ENCODE assay signal across 15 mouse cellular contexts in genomic region chr3:34638344-34638743, GRCm38 (mm10). TPM values are rescaled to one million over a fixed set of nuclear protein-coding genes. Genes with fewer than 3 reads are reported as not detected.
A peak's percentile ranks its signal among the peaks of the same experiment; 100 is the strongest.
DNase-seq lines count a peak whose midpoint lies in the region; ATAC-seq and TF ChIP-seq lines count a peak whose summit lies in the region.
"Had no signal": no experiment of that assay in that cellular context is flagged by ENCODE, and none has a peak within 500 bp of the region (broad histone marks: within the 10 kb centered on the region; RNA-seq: fewer than 3 reads in every experiment).

No protein-coding gene starts in this region.

- H3K27me3 ChIP-seq in forebrain, postnatal 0 days (ENCODE audit: insufficient read depth, low read length) = no peaks in the 10 kb centered on the region
- peaks cover 11% of the 10 kb centered on the region for H3K27me3 ChIP-seq in midbrain, embryonic 15.5 days (replicated peaks)
- H3K27me3 ChIP-seq: CH12.LX had no signal

- 5% methylated on average over 13 of the region's 13 CpGs for WGBS in forebrain, postnatal 0 days
- WGBS in midbrain, embryonic 15.5 days = 2% methylated on average over 13 of the region's 13 CpGs

- TF ChIP-seq CTCF in forebrain, postnatal 0 days (IDR thresholded peaks at IDR 0.05; ENCODE audit: low read depth) = no peak

- H3K9me3 ChIP-seq in forebrain, postnatal 0 days (ENCODE audit: low read length) = no peaks in the 10 kb centered on the region
- H3K9me3 ChIP-seq in midbrain, embryonic 15.5 days = no peaks in the 10 kb centered on the region
- H3K9me3 ChIP-seq: limb, embryonic 10.5 days; lung, embryonic 15.5 days had no signal

- ATAC-seq in forebrain, postnatal 0 days = peak; percentile 2; the same call in 1 of the 2 replicates
- ATAC-seq in midbrain, embryonic 15.5 days (replicated peaks) = peak; percentile 38

- H3K4me1 ChIP-seq in forebrain, postnatal 0 days (ENCODE audit: insufficient read depth) = no peaks in the 10 kb centered on the region
- peaks cover 38% of the 10 kb centered on the region for H3K4me1 ChIP-seq in midbrain, embryonic 15.5 days

- H3K27ac ChIP-seq in forebrain, postnatal 0 days (ENCODE audit: low read depth, low read length) = peak overlapping the region; percentile 86
- H3K27ac ChIP-seq in midbrain, embryonic 15.5 days = peak overlapping the region; percentile 81
- H3K27ac ChIP-seq: limb, embryonic 10.5 days; lung, embryonic 15.5 days had no signal

- peak overlapping the region; percentile 63 for H3K4me2 ChIP-seq in forebrain, postnatal 0 days (ENCODE audit: low read depth)
- peak overlapping the region; percentile 54 for H3K4me2 ChIP-seq in midbrain, embryonic 15.5 days
- H3K4me2 ChIP-seq: lung, embryonic 15.5 days had no signal

- peak; percentile 39 for DNase-seq in brain, adult 2 months (ENCODE audit: low read depth, low spot score)
- DNase-seq in embryo, embryonic 9.5 days (ENCODE audit: extremely low spot score) = peak; percentile 55
- DNase-seq in forebrain, postnatal 0 days = peak; percentile 64
- DNase-seq in kidney, adult 18-20 months = no peak
- DNase-seq in ovary, postnatal 36 days (ENCODE audit: low spot score) = no peak
- DNase-seq in adrenal gland, postnatal 10 days = no peak
- no peak for DNase-seq in ovary, postnatal 14 days (ENCODE audit: low spot score)
- DNase-seq: gastrocnemius, postnatal 14 days; kidney, postnatal 4 days had no signal

- H3K9ac ChIP-seq in forebrain, postnatal 0 days = peak overlapping the region; percentile 55
- peak overlapping the region; percentile 17; the same call in 1 of the 2 replicates for H3K9ac ChIP-seq in midbrain, embryonic 15.5 days
- H3K9ac ChIP-seq: lung, embryonic 15.5 days had no signal

- H3K4me3 ChIP-seq in forebrain, postnatal 0 days (ENCODE audit: low read depth, low read length) = peak overlapping the region; percentile 40
- H3K4me3 ChIP-seq in midbrain, embryonic 15.5 days = peak overlapping the region; percentile 27
- H3K4me3 ChIP-seq: limb, embryonic 10.5 days; lung, embryonic 15.5 days had no signal

- H3K36me3 ChIP-seq in forebrain, postnatal 0 days (ENCODE audit: insufficient read depth) = no peaks in the 10 kb centered on the region
- no peaks in the 10 kb centered on the region for H3K36me3 ChIP-seq in midbrain, embryonic 15.5 days (replicated peaks)
- H3K36me3 ChIP-seq: limb, embryonic 10.5 days; lung, embryonic 15.5 days had no signal

RNA-seq across cellular contexts. Expression of gene Sox2, which starts 11.9 kb away (rescaled TPM):
- total RNA-seq in forebrain, postnatal 0 days (2014; rRNA removed) = 80.9 and 120 TPM in 2 replicates
- polyA plus RNA-seq in forebrain, postnatal 0 days (2015; fragmentation: Nextera tagmentation; extraction: Ambion mirVana) = 23.1 and 31.0 TPM in 2 replicates
- 20.7 and 23.2 TPM in 2 replicates for polyA plus RNA-seq in midbrain, embryonic 15.5 days (2015; fragmentation: Nextera tagmentation; extraction: Ambion mirVana)
- total RNA-seq in adrenal gland, postnatal 10 days (2021) = under 1 TPM; 0.45 TPM
- total RNA-seq: CH12.LX; heart, postnatal 25 days; monocyte, adult 5-6 weeks had no signal

Comparison
In these comparisons a context has a peak if more than half of its experiments do, and no peak if none do; other contexts are left out.
1. DNase-seq: peak in brain, adult 2 months (single experiment), embryo, embryonic 9.5 days (single experiment) and forebrain, postnatal 0 days (single experiment); none in kidney, adult 18-20 months (single experiment), ovary, postnatal 36 days (single experiment), adrenal gland, postnatal 10 days (single experiment) and ovary, postnatal 14 days (single experiment).
2. RNA of gene Sox2, which starts 11.9 kb away (total RNA-seq): 80.9 to 120 TPM in forebrain, postnatal 0 days; 0.45 TPM in adrenal gland, postnatal 10 days; every median in the first group is over 10 times any median in the second.